Mouse (Mus musculus) lung, postnatal 10 days (tissue): Measurements from ENCODE around the gene Ccr4.
A peak's percentile ranks its signal among the peaks of the same experiment; 100 is the strongest.

Experiments used
- DNase-seq: peaks from one replicate; pipeline ENCODE4 v3.0.0; 2021

Ccr4 gene

GRCm38 (mm10) chr9:114504816-114505215 lies at the start of gene Ccr4:
Gene Ccr4 (minus strand): TSS chr9:114504916.
- no peak for DNase-seq

- DNase-seq, result no peak
These were observed 49.1 kb upstream of the Ccr4 start for GRCm38 (mm10) chr9:114553828-114554227.

DNA sequence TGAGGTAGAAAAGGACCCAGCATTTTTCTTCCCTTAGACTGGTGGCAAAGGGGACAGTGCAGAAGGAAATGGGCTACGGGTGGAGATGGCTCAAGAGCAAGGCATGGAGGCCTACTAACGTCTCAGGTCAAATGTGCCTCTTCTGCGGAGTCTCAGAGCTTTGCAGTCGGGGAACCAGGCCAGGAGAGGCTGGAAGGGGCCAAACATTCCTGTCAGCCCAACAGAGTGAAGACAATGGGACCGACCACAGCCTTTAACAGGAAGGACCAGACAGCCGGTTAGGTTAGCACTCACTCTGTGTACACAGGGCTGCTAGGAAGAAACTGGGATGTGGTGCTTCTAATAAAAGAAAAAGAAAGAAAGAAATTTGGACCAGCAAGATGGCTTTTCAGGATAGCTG lies 45.3 kb upstream of the Ccr4 start:
- no peak for DNase-seq

- no peak for DNase-seq
These were observed 44.4 kb upstream of the Ccr4 start for GRCm38 (mm10) chr9:114549117-114549516.

DNA sequence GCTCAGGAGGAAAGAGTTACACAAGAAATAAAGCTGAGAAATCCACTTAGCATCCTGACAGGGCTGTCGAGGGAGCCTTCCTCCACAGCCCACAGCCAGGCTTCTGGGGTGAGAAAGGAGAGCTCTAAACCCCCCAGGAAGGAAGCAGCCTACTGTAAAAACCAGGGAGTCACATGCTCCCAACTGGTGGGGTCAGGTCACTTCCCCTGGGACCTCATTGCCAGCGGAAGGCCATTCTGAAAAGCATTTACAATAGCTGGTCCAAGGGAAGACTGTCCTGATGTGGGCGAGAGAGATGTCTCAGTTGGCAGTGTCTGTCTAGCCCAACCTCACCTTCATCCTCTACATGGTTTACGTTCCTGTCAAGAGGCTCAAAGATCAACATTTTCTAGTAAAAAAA lies 43.8 kb upstream of the Ccr4 start:
- peak; percentile 44 for DNase-seq

DNA sequence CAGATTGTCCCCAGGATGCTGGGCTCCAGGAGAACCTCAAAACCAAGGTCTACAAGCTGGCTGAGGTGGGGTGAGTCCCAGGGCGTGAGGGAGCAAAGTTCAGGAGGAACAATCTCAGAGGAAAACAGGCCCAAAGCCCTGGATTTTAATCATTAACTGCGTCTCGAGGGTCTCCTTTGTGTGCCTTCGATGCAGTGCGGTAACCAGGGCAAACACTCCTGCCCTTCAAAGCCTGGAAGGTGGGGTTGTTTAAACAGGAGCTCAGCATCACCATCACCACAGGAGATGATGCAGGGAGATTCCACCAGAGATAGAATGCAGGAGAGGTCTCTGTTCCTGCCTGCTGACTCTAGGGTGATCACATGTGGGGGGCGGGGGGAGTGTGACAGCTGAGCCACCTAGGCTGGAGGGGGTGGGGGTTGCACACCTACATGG lies 42.9 kb upstream of the Ccr4 start:
- no peak for DNase-seq

GRCm38 (mm10) chr9:114546765-114547164 lies 42.0 kb upstream of the Ccr4 start:
- DNase-seq, result no peak

GRCm38 (mm10) chr9:114544754-114545393 lies 40.2 kb upstream of the Ccr4 start:
- no peak for DNase-seq

DNA sequence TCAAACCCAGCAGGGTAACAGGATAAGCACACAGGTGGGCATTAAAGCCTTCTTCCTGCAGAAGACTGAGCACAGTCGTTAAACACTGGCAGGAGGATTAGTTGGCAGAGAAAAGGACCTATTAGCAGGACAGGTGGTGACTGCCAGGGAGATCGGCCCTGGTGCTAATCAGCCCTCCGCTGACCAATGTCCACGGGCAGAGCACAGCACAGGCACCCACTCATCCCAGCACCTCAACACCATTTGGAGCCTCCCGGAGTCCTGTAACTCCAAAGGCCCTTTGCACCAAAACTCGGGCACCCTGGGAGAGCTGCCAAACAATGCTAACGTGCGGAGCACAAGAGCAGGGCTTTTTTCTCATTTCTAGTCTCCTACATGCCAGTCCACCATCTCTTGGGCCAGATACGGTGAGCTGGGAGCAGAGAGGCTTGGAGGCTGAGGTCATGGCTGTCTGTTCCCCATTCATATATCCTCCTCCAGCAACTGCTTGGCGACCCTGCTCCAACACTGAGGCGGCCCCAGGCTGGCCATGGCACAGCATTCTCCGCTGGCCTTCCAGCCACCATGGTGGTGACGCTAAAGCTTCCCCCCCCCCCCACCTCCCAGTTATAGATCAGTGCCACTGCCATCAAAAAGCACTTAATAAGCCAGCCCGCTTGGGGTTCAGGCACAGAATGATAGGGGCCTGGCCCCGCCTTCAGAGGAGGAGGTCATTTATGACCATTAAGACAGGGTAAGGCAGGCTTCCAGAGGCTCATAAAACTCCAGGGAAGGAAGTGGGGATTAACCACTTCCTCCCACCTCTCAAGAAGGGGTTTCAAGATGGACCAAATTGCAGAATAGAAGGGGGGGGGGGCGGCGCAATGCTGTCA lies 39.4 kb upstream of the Ccr4 start:
- no peak for DNase-seq

- DNase-seq, result no peak
These were observed 36.6 kb upstream of the Ccr4 start for GRCm38 (mm10) chr9:114541279-114541741.

GRCm38 (mm10) chr9:114538996-114539563 lies 34.4 kb upstream of the Ccr4 start:
- DNase-seq, result no peak

DNA sequence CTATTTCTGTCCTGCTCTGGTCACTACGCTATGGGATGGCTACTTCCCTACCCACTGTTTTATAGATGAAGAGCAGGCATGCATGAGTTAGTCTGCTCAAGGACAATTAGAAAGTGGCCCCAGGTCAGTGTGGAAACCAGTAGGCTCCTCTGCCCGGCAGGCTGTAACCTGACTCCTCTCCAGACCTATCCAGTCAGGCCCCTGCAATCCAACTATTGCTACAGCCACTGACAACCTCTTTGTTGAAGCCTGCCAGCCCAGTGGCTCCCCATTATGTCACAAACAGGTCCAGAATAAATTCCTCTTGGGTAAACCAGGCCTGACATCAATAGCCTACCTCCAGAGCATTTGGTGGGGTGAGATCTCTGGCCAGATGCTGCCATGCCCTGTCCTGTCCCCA lies 31.9 kb upstream of the Ccr4 start:
- DNase-seq, result no peak

DNA sequence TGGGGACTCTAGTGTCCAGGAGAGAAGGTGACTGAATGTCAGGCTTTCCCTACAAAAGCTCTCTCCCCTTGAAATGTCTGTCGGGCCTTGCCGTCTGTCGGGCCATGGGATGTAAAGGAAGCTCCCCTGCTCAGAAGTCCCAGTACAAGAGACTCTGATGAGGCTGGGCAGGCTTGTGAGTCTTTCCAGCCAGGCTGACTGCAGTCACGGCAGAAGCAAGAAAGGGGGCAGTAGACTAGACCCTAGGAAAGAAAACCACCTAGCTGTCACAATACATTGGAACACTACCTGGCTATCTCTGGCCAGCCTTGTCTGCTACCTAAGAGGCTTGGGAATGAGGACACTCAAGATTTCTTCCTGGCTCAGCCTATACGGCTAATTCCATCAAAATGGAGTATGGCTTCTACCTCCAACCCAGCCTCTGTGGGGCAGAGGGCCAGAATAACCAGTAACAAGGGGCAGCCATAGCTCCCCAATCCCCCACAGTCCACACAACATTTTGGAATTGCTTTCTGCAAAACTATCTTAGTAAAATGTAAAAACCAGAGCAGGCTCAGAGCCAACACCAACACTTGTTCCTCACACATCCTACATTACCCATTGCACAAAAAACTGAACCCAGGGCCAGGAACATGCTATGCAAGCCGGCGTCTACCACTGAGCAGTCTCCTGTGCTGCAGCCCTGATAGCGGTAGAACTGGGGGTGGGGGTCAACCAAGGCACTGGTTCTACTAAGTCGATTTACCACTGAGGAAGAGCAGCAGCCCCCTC lies 30.2 kb upstream of the Ccr4 start:
- no peak for DNase-seq

GRCm38 (mm10) chr9:114533848-114534247 lies 29.1 kb upstream of the Ccr4 start:
- no peak for DNase-seq

GRCm38 (mm10) chr9:114531276-114531675 lies 26.6 kb upstream of the Ccr4 start:
- no peak for DNase-seq

- DNase-seq, result peak; percentile 64
These were observed 23.9 kb upstream of the Ccr4 start for GRCm38 (mm10) chr9:114528680-114529048.

DNA sequence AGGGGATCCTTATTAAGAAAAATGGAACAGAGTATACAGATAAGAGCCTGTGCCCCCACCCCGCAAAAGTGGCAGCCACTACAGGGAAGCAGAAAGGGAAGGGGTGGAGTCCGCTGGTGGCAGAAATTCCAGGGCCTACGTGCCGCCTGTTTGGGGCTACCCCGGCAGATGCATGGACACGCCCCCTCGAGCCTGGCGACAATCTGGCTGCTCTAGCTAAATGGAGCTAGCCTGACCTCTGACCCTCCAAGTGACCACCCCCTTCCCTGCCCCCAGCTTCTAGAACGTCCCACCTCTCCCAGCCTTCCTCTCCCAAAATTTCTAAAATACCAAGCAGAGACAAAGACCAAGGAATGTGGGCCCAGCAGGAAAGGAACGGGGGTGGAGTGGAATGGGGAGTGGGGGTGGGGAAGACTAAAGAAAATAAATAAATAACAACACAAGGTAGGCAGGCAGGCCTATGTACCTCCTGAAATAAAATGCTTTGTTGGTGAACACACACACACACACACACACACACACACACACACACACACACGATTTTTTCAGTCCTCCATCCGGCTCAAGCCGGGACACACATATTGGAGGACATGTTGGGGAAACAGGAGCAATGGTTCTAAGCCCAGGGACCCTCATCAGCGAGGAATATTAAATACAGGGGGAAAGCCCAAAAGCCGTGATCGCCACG lies 23.4 kb upstream of the Ccr4 start:
- DNase-seq, result peak; percentile 75

DNA sequence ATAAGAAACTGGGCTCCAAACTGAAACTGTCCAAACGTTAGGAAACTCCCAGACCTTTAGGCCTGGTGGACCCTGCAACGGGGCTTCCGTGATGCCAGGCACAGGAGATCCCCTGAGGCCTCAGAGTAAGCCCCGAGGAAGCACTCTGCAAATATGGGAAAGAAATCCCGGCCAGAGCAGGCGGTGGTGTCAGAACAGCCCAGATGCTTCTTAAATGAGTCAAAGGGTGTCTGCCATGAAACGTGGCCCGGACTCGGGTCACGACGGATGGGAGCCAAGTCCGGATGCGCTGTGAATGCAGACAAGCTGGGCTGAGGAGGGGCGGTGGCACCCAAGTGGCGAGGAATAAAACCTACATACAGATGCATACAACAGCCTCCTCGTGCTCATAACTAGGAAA lies 22.4 kb upstream of the Ccr4 start:
- peak; percentile 78 for DNase-seq

GRCm38 (mm10) chr9:114526581-114526980 lies 21.9 kb upstream of the Ccr4 start:
- no peak for DNase-seq

- no peak for DNase-seq
These were observed 21.2 kb upstream of the Ccr4 start for GRCm38 (mm10) chr9:114525891-114526290.

GRCm38 (mm10) chr9:114525073-114525633 lies 20.4 kb upstream of the Ccr4 start:
- DNase-seq, result no peak

DNA sequence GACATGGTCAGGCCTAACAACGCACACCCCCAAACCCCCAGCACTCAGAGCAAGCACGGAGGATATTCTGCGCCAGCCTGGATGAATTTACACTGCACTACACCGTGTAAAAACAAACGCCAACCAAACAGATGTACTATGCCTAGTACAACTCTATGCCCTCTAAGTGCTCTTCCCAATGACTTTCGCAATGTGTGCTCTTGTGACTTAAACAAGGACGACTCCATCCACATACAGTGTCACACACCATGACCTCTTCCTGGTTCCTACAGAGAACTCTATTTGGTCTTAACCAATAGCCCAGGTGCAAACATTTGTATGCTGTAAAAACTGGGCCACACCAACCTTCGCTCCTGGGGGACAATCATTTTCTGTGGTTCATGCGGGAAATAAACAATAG lies 17.8 kb upstream of the Ccr4 start:
- DNase-seq, result no peak
